Mouse (Mus musculus) cerebellum, adult 11 months (tissue): Measurements from ENCODE around the gene Ankrd31.
"Not testable (repeated sequence)": the region's sequence is repeated elsewhere in the genome, so short reads cannot be mapped to it uniquely, and the experiment has no call there.

ENCODE experiments used
- DNase-seq: peaks from one replicate; pipeline ENCODE4 v3.0.0; 2022

Ankrd31 gene

GRCm38 (mm10) chr13:96748109-96748845 is at the start of gene Ankrd31:
Gene Ankrd31, plus strand, starts transcription at chr13:96748272.
- no peak for DNase-seq

- DNase-seq: no peak
Measured at GRCm38 (mm10) chr13:96702567-96703278, 45.3 kb upstream of the Ankrd31 start.

GRCm38 (mm10) chr13:96709269-96710233 is 38.5 kb upstream of the Ankrd31 start:
- DNase-seq: no peak

- no peak for DNase-seq
Measured at GRCm38 (mm10) chr13:96716311-96716710, 31.8 kb upstream of the Ankrd31 start.

GRCm38 (mm10) chr13:96717821-96718220 is 30.3 kb upstream of the Ankrd31 start:
- DNase-seq: no peak

- DNase-seq: no peak
Measured at GRCm38 (mm10) chr13:96720003-96720402, 28.1 kb upstream of the Ankrd31 start.

DNA sequence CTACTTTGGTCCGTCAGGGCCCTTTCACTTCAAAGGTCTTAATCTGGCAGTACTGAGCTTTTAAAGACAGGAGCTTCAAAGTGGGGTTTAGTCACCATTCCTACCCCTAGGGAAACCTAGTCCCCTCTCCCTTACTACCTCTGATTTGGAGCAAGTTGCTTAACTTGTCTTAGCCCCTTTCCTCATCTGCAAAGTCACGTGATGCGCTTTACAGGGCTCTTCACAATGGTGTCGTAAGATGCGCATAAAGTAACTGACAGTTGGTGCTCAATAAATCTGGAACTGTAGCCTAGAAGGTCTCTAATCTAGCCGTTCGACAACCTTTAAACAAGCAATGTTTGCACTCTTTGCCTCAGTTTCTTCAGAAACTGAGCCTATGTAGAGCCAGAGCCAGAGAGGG is 19.8 kb upstream of the Ankrd31 start:
- no peak for DNase-seq

DNA sequence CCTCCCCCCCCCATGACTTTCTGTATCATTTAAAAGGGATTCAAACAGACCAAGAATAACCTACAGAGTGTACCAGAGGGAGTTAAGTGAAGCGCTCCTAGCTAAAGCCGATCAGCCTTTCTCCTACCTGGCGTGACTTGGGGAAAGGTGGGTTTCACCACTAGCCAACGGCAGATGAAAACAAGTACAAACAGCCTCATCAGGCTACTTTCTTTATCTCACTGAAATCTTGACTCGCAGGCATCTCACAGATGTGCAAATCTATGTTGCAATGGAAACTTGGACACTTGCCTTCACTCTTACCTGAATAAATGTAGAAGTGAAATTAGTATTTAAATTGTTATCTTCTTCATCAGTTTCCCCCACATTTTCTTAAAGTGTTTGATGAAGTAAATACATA is 18.9 kb upstream of the Ankrd31 start:
- DNase-seq: no peak

DNA sequence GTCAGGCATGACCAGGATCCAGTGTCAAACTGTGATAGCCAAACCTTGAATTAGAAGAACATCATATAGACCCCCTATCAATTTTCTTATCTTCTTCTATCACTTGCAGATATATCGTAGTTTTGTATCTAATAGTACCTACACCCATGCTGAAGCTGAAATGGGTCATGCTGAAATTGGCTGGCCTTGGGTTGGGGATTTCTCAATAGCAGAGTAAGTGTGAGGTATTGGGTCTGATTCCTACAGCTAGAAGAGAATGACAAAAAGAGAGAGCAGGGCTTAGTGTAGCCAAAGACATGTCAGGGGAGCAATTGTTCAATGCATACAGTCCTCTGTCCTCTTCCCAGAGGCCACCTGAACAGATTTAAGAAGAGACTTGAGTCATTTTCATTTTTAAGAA is 18.0 kb upstream of the Ankrd31 start:
- no peak for DNase-seq

GRCm38 (mm10) chr13:96735175-96735574 is 12.9 kb upstream of the Ankrd31 start:
- DNase-seq: no peak

DNA sequence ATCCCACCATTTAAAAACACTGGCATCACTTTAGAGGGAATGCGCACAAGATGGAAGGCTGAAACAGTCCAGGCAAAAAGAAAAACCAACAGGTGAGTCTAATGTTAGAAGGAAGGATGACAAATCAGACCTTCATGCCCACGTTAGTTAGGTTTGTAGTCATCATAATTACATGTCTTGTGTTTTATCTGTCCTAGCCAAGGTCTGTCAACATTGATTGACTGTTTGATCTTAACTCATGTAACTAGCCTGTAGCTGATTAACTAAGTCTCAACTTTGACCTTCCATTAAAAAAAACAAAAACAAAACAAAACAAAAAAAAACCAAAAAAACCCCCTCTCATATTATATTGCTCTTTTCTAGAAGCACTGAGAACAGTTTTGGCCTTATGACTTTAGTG is 7.9 kb upstream of the Ankrd31 start:
- no peak for DNase-seq

DNA sequence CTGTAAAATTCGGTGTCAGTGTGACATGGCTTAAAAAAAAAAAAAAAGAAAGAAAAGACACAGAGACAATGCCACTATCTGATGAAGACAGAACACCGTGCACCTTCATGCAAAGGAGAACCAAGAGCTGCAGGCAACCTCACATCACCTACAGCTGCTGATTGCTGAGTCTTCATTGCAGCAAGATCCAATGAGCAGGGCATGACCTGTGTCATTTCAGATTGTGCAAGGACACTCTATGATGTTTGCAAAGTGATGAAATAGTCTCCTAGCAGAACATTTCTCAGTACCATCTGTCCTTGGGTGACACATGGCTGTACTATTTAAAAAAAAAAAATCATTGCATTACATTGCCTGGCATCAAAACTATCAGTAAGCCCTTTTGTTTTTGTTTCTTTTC is 5.2 kb upstream of the Ankrd31 start:
- DNase-seq: no peak

- no peak for DNase-seq
Measured at GRCm38 (mm10) chr13:96746055-96746454, 2.0 kb upstream of the Ankrd31 start.

DNA sequence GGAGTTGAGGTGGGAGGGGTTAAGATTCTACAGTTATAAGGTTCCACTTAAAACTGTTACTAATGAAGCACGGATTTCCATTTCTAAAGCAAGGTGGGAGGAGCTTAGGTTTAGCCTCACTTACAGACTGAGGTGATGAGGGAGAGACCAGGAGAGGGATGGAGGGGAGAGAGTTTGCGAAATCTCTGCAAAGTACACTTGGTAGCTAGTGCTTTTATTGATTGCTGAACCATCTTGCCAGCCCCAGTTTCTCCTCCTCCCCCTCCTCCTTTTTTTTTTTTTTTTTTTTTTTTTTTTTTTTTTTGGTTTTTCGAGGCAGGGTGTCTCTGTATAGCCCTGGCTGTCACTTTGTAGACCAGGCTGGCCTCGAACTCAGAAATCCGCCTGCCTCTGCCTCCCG is 1.8 kb downstream of the Ankrd31 start:
- DNase-seq: no peak

- DNase-seq: no peak
Measured at GRCm38 (mm10) chr13:96760848-96761247, 12.8 kb downstream of the Ankrd31 start.

- DNase-seq: not testable (repeated sequence)
Measured at GRCm38 (mm10) chr13:96786071-96786470, 38.0 kb downstream of the Ankrd31 start.

DNA sequence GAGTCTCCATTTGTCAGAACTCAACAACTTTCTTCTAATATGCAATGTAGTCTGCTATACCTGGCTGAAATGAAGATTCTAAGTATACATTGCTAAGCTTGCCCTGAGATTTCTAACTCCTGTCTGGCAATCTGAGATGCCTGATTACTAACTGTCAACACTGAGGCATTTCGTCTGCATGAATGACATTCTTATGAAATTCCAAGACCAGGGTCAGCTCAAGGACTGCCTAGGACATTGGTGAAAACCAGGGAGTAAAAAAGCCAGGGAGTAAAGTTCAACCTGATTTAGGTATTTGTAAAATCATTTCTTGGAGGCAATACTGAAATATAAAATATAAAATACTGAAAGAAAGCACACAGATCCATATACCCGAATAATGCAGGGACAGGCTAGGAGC is 45.4 kb downstream of the Ankrd31 start:
- no peak for DNase-seq

DNA sequence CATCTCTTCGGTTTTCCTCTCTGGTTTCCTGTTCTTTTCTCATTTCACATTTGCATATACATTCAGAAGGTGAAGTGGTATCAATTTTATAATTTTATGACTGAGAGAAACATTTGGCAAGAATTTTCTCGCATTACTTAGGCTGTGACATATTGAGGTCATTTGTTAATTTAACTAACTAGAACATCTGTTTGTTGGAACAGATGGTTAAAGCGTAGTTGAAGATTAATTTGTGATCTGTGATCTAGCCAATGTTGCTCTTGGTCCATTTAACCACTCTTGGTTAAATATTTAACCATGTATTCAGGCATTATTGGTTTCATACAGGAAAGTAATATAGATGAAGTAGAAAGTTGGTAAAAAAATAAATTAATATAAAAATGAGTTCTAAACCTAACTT is 47.2 kb downstream of the Ankrd31 start:
- DNase-seq: no peak

- no peak for DNase-seq
Measured at GRCm38 (mm10) chr13:96797500-96797899, 49.4 kb downstream of the Ankrd31 start.

DNA sequence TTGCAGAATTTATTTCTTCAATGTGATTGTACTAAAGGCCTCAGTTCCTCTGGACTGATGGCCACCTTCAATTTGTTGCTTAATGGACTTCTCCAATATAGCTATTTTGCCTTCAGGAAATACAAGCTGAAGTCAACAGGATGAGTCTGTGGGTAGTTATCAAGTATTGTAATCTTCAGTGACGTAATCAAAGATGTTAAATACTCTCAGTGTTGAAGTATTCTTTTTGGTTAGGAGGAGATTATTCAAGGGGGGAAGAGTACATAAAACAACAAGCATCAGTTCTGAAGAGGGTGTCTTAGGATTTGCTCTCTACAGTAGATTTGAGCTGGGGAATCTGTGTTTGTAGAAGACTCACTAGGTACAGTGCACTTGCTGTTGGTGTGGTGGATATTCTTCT is 101.7 kb downstream of the Ankrd31 start:
- DNase-seq: no peak

GRCm38 (mm10) chr13:96852133-96852532 is 104.1 kb downstream of the Ankrd31 start:
- DNase-seq: no peak

GRCm38 (mm10) chr13:96853256-96853655 is 105.2 kb downstream of the Ankrd31 start:
- DNase-seq: no peak

DNA sequence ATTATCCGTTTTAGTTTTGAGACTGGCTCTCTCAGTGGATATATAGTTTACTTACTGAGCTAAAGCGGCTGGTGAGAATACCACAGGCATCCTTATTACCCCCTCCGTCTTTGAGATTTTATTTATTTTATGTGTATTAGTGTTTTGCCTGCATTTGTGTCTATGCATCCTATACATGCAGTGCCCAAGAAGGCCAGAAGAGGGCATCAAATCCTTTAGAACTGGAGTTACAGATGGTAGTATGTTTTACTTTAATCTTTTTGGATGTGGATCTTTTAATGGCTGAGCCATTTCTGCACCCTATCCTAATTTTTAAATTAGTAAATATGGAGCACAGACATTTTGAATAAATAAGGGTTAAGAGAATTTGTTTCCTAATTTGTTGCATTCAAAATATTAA is 107.1 kb downstream of the Ankrd31 start:
- DNase-seq: peak; percentile 30
